ENCODE assay signal across 22 mouse cellular contexts in the genomic region with DNA sequence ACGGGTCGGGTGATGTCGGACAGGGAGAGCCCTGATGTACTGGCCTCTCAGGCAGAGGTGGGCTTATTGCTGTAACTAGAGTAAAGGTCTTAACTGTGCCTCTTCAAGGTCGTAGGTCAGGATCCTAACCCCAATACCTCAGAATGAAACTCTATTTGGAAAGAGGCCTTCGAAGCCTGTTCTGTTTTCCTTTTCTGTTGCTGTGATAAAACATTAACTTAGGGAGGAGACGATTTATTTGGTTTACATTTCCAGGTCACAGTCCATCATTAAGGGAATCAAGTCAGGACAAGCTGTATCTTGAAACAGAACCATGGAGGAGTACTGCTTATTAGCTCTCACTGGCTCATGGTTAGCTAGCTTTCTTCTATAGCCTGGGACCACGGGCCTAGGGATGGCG.
A peak's percentile ranks its signal among the peaks of the same experiment; 100 is the strongest.
DNase-seq lines count a peak whose midpoint lies in the region; ATAC-seq and TF ChIP-seq lines count a peak whose summit lies in the region.
"Had no signal": no experiment of that assay in that cellular context is flagged by ENCODE, and none has a peak within 500 bp of the region (broad histone marks: within the 10 kb centered on the region; RNA-seq: fewer than 3 reads in every experiment).

No protein-coding gene starts in this region.

- no peak for TF ChIP-seq CTCF in liver, adult 2 months (IDR thresholded peaks at IDR 0.05; ENCODE audit: low read depth, low read length)
- no peak for TF ChIP-seq CTCF in liver, postnatal 0 days (IDR thresholded peaks at IDR 0.05; ENCODE audit: low read depth)

- TF ChIP-seq POLR2A in liver, adult 2 months (IDR thresholded peaks at IDR 0.05; ENCODE audit: extremely low read depth, insufficient read depth, low read length), result no peak

- peaks cover 6% of the 10 kb centered on the region; the same call in 1 of the 2 replicates for H3K79me2 ChIP-seq in liver, adult 2 months (ENCODE audit: control insufficient read depth, insufficient read depth, low read length)

- no peaks in the 10 kb centered on the region for H3K27me3 ChIP-seq in liver, adult 2 months (ENCODE audit: control insufficient read depth, insufficient read depth, low read length)
- H3K27me3 ChIP-seq in liver, postnatal 0 days (ENCODE audit: insufficient read depth, low read length), result no peaks in the 10 kb centered on the region
- no peaks in the 10 kb centered on the region for H3K27me3 ChIP-seq in liver, embryonic 11.5 days (replicated peaks; ENCODE audit: control insufficient read depth, insufficient read depth, low read length)
- H3K27me3 ChIP-seq: embryonic facial prominence, embryonic 13.5 days; embryonic facial prominence, embryonic 15.5 days had no signal

- 37% methylated on average over 8 of the region's 8 CpGs for WGBS in liver, adult 2 months
- 64% methylated on average over 8 of the region's 8 CpGs for WGBS in liver, postnatal 0 days (ENCODE audit: insufficient replicate concordance)
- 75% methylated on average over 8 of the region's 8 CpGs for WGBS in liver, embryonic 11.5 days

- peak; percentile 97 for DNase-seq in liver, adult 2 months (ENCODE audit: extremely low read depth, low read depth, low spot score)
- no peak for DNase-seq in liver
- no peak for DNase-seq in liver, postnatal 0 days
- no peak for DNase-seq in liver, embryonic 11.5 days (ENCODE audit: low spot score)
- no peak for DNase-seq in frontal cortex, postnatal 10 days (ENCODE audit: low spot score in 2 of 2)
- DNase-seq: adrenal gland, adult 2 months; adrenal gland, postnatal 10 days; adrenal gland, postnatal 25 days; cerebellum, adult 11 months; cerebellum, adult 18-20 months; cerebellum, adult 8-10 months; cerebellum, adult 9-11 months; cerebellum, postnatal 14 days; cerebellum, postnatal 36 days; embryo, embryonic 11 days had no signal

- H3K27ac ChIP-seq in liver, adult 2 months (replicated peaks; ENCODE audit: insufficient read depth, low read depth, low read length), result peak overlapping the region; percentile 84
- H3K27ac ChIP-seq in liver, postnatal 0 days (ENCODE audit: low read depth), result peak overlapping the region; percentile 69
- no peak overlapping the region for H3K27ac ChIP-seq in liver, embryonic 11.5 days (ENCODE audit: low read depth, low read length)
- H3K27ac ChIP-seq: embryonic facial prominence, embryonic 13.5 days; embryonic facial prominence, embryonic 15.5 days; forebrain, embryonic 10.5 days; forebrain, embryonic 12.5 days had no signal

- peak; percentile 43; the same call in 1 of the 2 replicates for ATAC-seq in liver, postnatal 0 days
- ATAC-seq in liver, embryonic 11.5 days (replicated peaks; ENCODE audit: low FRiP score), result no peak
- ATAC-seq: forebrain, embryonic 14.5 days; forebrain, embryonic 16.5 days had no signal

- peaks cover 5% of the 10 kb centered on the region for H3K4me1 ChIP-seq in liver, adult 2 months (ENCODE audit: control insufficient read depth, insufficient read depth, low read length)
- no peaks in the 10 kb centered on the region for H3K4me1 ChIP-seq in liver, postnatal 0 days (ENCODE audit: insufficient read depth)
- no peaks in the 10 kb centered on the region for H3K4me1 ChIP-seq in liver, embryonic 11.5 days (replicated peaks; ENCODE audit: control insufficient read depth, insufficient read depth, low read length)
- H3K4me1 ChIP-seq: embryonic facial prominence, embryonic 13.5 days; embryonic facial prominence, embryonic 15.5 days; forebrain, embryonic 10.5 days; forebrain, embryonic 12.5 days had no signal

- peaks cover 6% of the 10 kb centered on the region; the same call in 1 of the 2 replicates for H3K36me3 ChIP-seq in liver, adult 2 months (ENCODE audit: control insufficient read depth, insufficient read depth, low read length)
- H3K36me3 ChIP-seq in liver, postnatal 0 days (replicated peaks; ENCODE audit: insufficient read depth, low read length), result no peaks in the 10 kb centered on the region
- H3K36me3 ChIP-seq in liver, embryonic 11.5 days (ENCODE audit: control insufficient read depth, insufficient read depth, low read length), result no peaks in the 10 kb centered on the region
- H3K36me3 ChIP-seq: embryonic facial prominence, embryonic 13.5 days; embryonic facial prominence, embryonic 15.5 days; forebrain, embryonic 10.5 days; forebrain, embryonic 12.5 days had no signal

- H3K4me2 ChIP-seq in liver, postnatal 0 days (ENCODE audit: low read depth, low read length), result peak overlapping the region; percentile 61
- no peak overlapping the region for H3K4me2 ChIP-seq in liver, embryonic 11.5 days
- H3K4me2 ChIP-seq: embryonic facial prominence, embryonic 13.5 days; embryonic facial prominence, embryonic 15.5 days; forebrain, embryonic 12.5 days had no signal

- H3K4me3 ChIP-seq in liver, adult 2 months (ENCODE audit: insufficient read depth, low read depth, low read length), result peak overlapping the region; percentile 47
- H3K4me3 ChIP-seq in liver, postnatal 0 days (ENCODE audit: low read depth, low read length), result peak overlapping the region; percentile 19
- H3K4me3 ChIP-seq in liver, embryonic 11.5 days (ENCODE audit: low read depth, low read length), result no peak overlapping the region
- H3K4me3 ChIP-seq: embryonic facial prominence, embryonic 13.5 days; embryonic facial prominence, embryonic 15.5 days; erythroblast, embryonic 14.5 days; forebrain, embryonic 10.5 days; forebrain, embryonic 12.5 days had no signal

- H3K9ac ChIP-seq in liver, adult 2 months (ENCODE audit: low read depth, low read length), result peak overlapping the region; percentile 56
- 0 out of 2 replicates have a peak overlapping the region, but pooled peaks have one; percentile 36 for H3K9ac ChIP-seq in liver, postnatal 0 days (replicated peaks)
- H3K9ac ChIP-seq in liver, embryonic 11.5 days (ENCODE audit: low read depth, low read length), result no peak overlapping the region
- H3K9ac ChIP-seq: embryonic facial prominence, embryonic 13.5 days; embryonic facial prominence, embryonic 15.5 days; forebrain, embryonic 12.5 days had no signal

- H3K9me3 ChIP-seq in liver, postnatal 0 days (ENCODE audit: low read length), result no peaks in the 10 kb centered on the region
- H3K9me3 ChIP-seq in liver, embryonic 11.5 days (ENCODE audit: control insufficient read depth, low read length), result no peaks in the 10 kb centered on the region
- H3K9me3 ChIP-seq: embryonic facial prominence, embryonic 13.5 days; embryonic facial prominence, embryonic 15.5 days had no signal

- TF ChIP-seq EP300 in liver, postnatal 0 days (IDR thresholded peaks at IDR 0.05; ENCODE audit: low read depth), result no peak
